Mouse (Mus musculus) MEL-GATA-1-ER (cell line): ENCODE data around the gene Larp1.
"Not testable (repeated sequence)": the region's sequence is repeated elsewhere in the genome, so short reads cannot be mapped to it uniquely, and the experiment has no call there.

Experiments used
- DNase-seq: peaks from one replicate; pipeline ENCODE4 v3.0.0-alpha.2; 2012; ENCODE audit warnings: low read depth; ENCODE audit errors: extremely low read depth

Gene Larp1

GRCm38 (mm10) chr11:58026337-58026736, 17.5 kb downstream of the Larp1 start:
- no peak for DNase-seq

GRCm38 (mm10) chr11:58026860-58027259, 18.0 kb downstream of the Larp1 start:
- no peak for DNase-seq

- DNase-seq, result no peak
Measured at GRCm38 (mm10) chr11:58028981-58029380, 20.1 kb downstream of the Larp1 start.

- no peak for DNase-seq
Measured at GRCm38 (mm10) chr11:58029869-58030268, 21.0 kb downstream of the Larp1 start.

- no peak for DNase-seq
Measured at GRCm38 (mm10) chr11:58031176-58031575, 22.3 kb downstream of the Larp1 start.

GRCm38 (mm10) chr11:58033635-58034034, 24.8 kb downstream of the Larp1 start:
- no peak for DNase-seq

GRCm38 (mm10) chr11:58039027-58039426, 30.2 kb downstream of the Larp1 start:
- no peak for DNase-seq

GRCm38 (mm10) chr11:58042861-58043431, 34.1 kb downstream of the Larp1 start:
- no peak for DNase-seq

- no peak for DNase-seq
Measured at GRCm38 (mm10) chr11:58046438-58046837, 37.6 kb downstream of the Larp1 start.

GRCm38 (mm10) chr11:58057455-58057854, 48.6 kb downstream of the Larp1 start:
- no peak for DNase-seq

- DNase-seq, result not testable (repeated sequence)
Measured at GRCm38 (mm10) chr11:58059752-58060151, 50.9 kb downstream of the Larp1 start.

- not testable (repeated sequence) for DNase-seq
Measured at GRCm38 (mm10) chr11:58061218-58061617, 52.4 kb downstream of the Larp1 start.

- DNase-seq, result no peak
Measured at GRCm38 (mm10) chr11:58062586-58062985, 53.7 kb downstream of the Larp1 start.

- no peak for DNase-seq
Measured at GRCm38 (mm10) chr11:58065025-58065424, 56.2 kb downstream of the Larp1 start.

GRCm38 (mm10) chr11:58072978-58073377, 64.1 kb downstream of the Larp1 start:
- DNase-seq, result no peak

- DNase-seq, result no peak
Measured at GRCm38 (mm10) chr11:58077270-58077669, 68.4 kb downstream of the Larp1 start.

GRCm38 (mm10) chr11:58081716-58082115, 72.9 kb downstream of the Larp1 start:
- no peak for DNase-seq

GRCm38 (mm10) chr11:58092541-58092940, 83.7 kb downstream of the Larp1 start:
- DNase-seq, result no peak

GRCm38 (mm10) chr11:58093021-58093528, 84.2 kb downstream of the Larp1 start, which contains the start of gene Gm12248:
Gene Gm12248 (minus strand): TSS chr11:58093134.
- DNase-seq, result peak; percentile 33

- DNase-seq, result no peak
Measured at GRCm38 (mm10) chr11:58094766-58095165, 85.9 kb downstream of the Larp1 start.

- no peak for DNase-seq
Measured at GRCm38 (mm10) chr11:58095561-58095960, 86.7 kb downstream of the Larp1 start.

GRCm38 (mm10) chr11:58096160-58096559, 87.3 kb downstream of the Larp1 start:
- no peak for DNase-seq

- no peak for DNase-seq
Measured at GRCm38 (mm10) chr11:58096821-58097620, 88.2 kb downstream of the Larp1 start.
